Mouse (Mus musculus) adrenal gland, postnatal 14 days (tissue): ENCODE data around the gene Alk. TPM values are rescaled to one million over a fixed set of nuclear protein-coding genes. Genes with fewer than 3 reads are reported as not detected.
A peak's percentile ranks its signal among the peaks of the same experiment; 100 is the strongest.

ENCODE experiments used
- DNase-seq: peaks from one replicate; pipeline ENCODE4 v3.0.0; 2021; ENCODE audit warnings: mixed read lengths
- total RNA-seq: library from RNA; stranded (reverse); gene quantifications from 2 replicates; pipeline ENCODE4 v1.2.3, GENCODE M21; 2021

Gene Alk
- total RNA-seq, 1 experiment from 2014 or later: not detected

GRCm38 (mm10) chr17:72265171-72266022 is 339.0 kb downstream of the Alk start:
- DNase-seq: peak; percentile 9

GRCm38 (mm10) chr17:72253411-72253810 is 351.0 kb downstream of the Alk start:
- DNase-seq: no peak

GRCm38 (mm10) chr17:72251554-72251953 is 352.9 kb downstream of the Alk start:
- no peak for DNase-seq

- DNase-seq: no peak
Observed at GRCm38 (mm10) chr17:72250482-72251405, 353.7 kb downstream of the Alk start.

GRCm38 (mm10) chr17:72242036-72242435 is 362.4 kb downstream of the Alk start:
- DNase-seq: peak; percentile 50

GRCm38 (mm10) chr17:72237315-72237714 is 367.1 kb downstream of the Alk start:
- peak; percentile 17 for DNase-seq

GRCm38 (mm10) chr17:72230891-72231290 is 373.5 kb downstream of the Alk start:
- no peak for DNase-seq

- no peak for DNase-seq
Observed at GRCm38 (mm10) chr17:72218816-72219215, 385.6 kb downstream of the Alk start.

GRCm38 (mm10) chr17:72197576-72197975 is 406.9 kb downstream of the Alk start:
- DNase-seq: no peak

GRCm38 (mm10) chr17:72194976-72195650 is 409.3 kb downstream of the Alk start:
- DNase-seq: no peak

GRCm38 (mm10) chr17:72190536-72190935 is 413.9 kb downstream of the Alk start:
- DNase-seq: no peak

- DNase-seq: no peak
Observed at GRCm38 (mm10) chr17:72187026-72187425, 417.4 kb downstream of the Alk start.

- no peak for DNase-seq
Observed at GRCm38 (mm10) chr17:72182414-72182813, 422.0 kb downstream of the Alk start.

GRCm38 (mm10) chr17:72180200-72180599 is 424.2 kb downstream of the Alk start:
- no peak for DNase-seq

GRCm38 (mm10) chr17:72179722-72180140 is 424.7 kb downstream of the Alk start:
- DNase-seq: no peak

- no peak for DNase-seq
Observed at GRCm38 (mm10) chr17:72173778-72174177, 430.6 kb downstream of the Alk start.

- DNase-seq: no peak
Observed at GRCm38 (mm10) chr17:72168152-72168551, 436.3 kb downstream of the Alk start.

- DNase-seq: peak; percentile 7
Observed at GRCm38 (mm10) chr17:72158857-72159385, 445.5 kb downstream of the Alk start.

GRCm38 (mm10) chr17:72157830-72158629 is 446.4 kb downstream of the Alk start:
- DNase-seq: peak; percentile 9

GRCm38 (mm10) chr17:72153038-72153437 is 451.4 kb downstream of the Alk start:
- no peak for DNase-seq

GRCm38 (mm10) chr17:72144946-72145598 is 459.4 kb downstream of the Alk start:
- no peak for DNase-seq
